Mouse (Mus musculus) retina, postnatal 7 days (tissue): ENCODE measurements at regions not wholly inside any gene's neighbourhood (a gene's known extent, or its start where the extent isn't known, plus 50 kb on each side); places are given as distances from the start of the nearest gene placed in this dataset.

ENCODE experiments used
- DNase-seq: peaks from one replicate; pipeline ENCODE4 v3.0.0-alpha.2; 2012; ENCODE audit warnings: low read depth, low spot score

GRCm38 (mm10) chr9:84408260-84409203 is 483.6 kb downstream of the Bckdhb start:
- DNase-seq: no peak
